18 mouse cellular contexts compared by ENCODE assay signal in genomic region chr1:180541251-180541650, GRCm38 (mm10). TPM values are rescaled to one million over a fixed set of nuclear protein-coding genes. Genes with fewer than 3 reads are reported as not detected.
DNase-seq lines count a peak whose midpoint lies in the region; ATAC-seq and TF ChIP-seq lines count a peak whose summit lies in the region.
"Had no signal": no experiment of that assay in that cellular context is flagged by ENCODE, and none has a peak within 500 bp of the region (broad histone marks: within the 10 kb centered on the region; RNA-seq: fewer than 3 reads in every experiment).

No protein-coding gene starts in this region.

- 29% methylated on average over 2 of the region's 2 CpGs for WGBS in intestine, embryonic 14.5 days
- 52% methylated on average over 2 of the region's 2 CpGs for WGBS in intestine, postnatal 0 days
- 49% methylated on average over 2 of the region's 2 CpGs for WGBS in neural tube, embryonic 13.5 days

- H3K9me3 ChIP-seq in intestine, embryonic 14.5 days (ENCODE audit: control insufficient read depth, low read length): no peaks in the 10 kb centered on the region
- no peaks in the 10 kb centered on the region for H3K9me3 ChIP-seq in intestine, postnatal 0 days (ENCODE audit: control insufficient read depth)
- H3K9me3 ChIP-seq in neural tube, embryonic 13.5 days: no peaks in the 10 kb centered on the region
- H3K9me3 ChIP-seq: forebrain, embryonic 15.5 days; heart, embryonic 13.5 days; intestine, embryonic 15.5 days; midbrain, embryonic 12.5 days had no signal

- no peaks in the 10 kb centered on the region for H3K36me3 ChIP-seq in intestine, embryonic 14.5 days (ENCODE audit: control insufficient read depth, insufficient read depth, low read length)
- no peaks in the 10 kb centered on the region for H3K36me3 ChIP-seq in intestine, postnatal 0 days (ENCODE audit: control insufficient read depth, insufficient read depth)
- H3K36me3 ChIP-seq in neural tube, embryonic 13.5 days: no peaks in the 10 kb centered on the region
- H3K36me3 ChIP-seq: forebrain, embryonic 15.5 days; heart, embryonic 13.5 days; intestine, embryonic 15.5 days; midbrain, embryonic 12.5 days had no signal

- no peak overlapping the region for H3K4me3 ChIP-seq in intestine, embryonic 14.5 days (ENCODE audit: low read depth, low read length)
- H3K4me3 ChIP-seq in intestine, postnatal 0 days (ENCODE audit: low read depth, low read length): no peak overlapping the region
- no peak overlapping the region for H3K4me3 ChIP-seq in neural tube, embryonic 13.5 days
- H3K4me3 ChIP-seq: forebrain, embryonic 15.5 days; heart, embryonic 13.5 days; intestine, embryonic 15.5 days; midbrain, embryonic 12.5 days had no signal

- H3K4me2 ChIP-seq in intestine, embryonic 14.5 days (ENCODE audit: low read length): no peak overlapping the region
- H3K4me2 ChIP-seq in intestine, postnatal 0 days (replicated peaks; ENCODE audit: low read depth): no peak overlapping the region
- no peak overlapping the region for H3K4me2 ChIP-seq in neural tube, embryonic 13.5 days
- H3K4me2 ChIP-seq: forebrain, embryonic 15.5 days; heart, embryonic 13.5 days; intestine, embryonic 15.5 days; midbrain, embryonic 12.5 days had no signal

- no peak for DNase-seq in intestine, embryonic 14.5 days (ENCODE audit: low spot score)
- no peak for DNase-seq in neural tube, embryonic 10.5 days (ENCODE audit: extremely low spot score, low spot score)
- DNase-seq in urinary bladder, postnatal 14 days (ENCODE audit: low spot score): no peak
- DNase-seq in kidney, adult 9 months: no peak
- DNase-seq: adrenal gland, postnatal 14 days; cerebellum, adult 11 months; gastrocnemius, postnatal 14 days; right cerebral cortex, postnatal 4 days; thymus, postnatal 14 days had no signal

- H3K27me3 ChIP-seq in intestine, embryonic 14.5 days (replicated peaks; ENCODE audit: control insufficient read depth, insufficient read depth, low read length): no peaks in the 10 kb centered on the region
- H3K27me3 ChIP-seq in intestine, postnatal 0 days (replicated peaks; ENCODE audit: control insufficient read depth, insufficient read depth, low read length): no peaks in the 10 kb centered on the region
- no peaks in the 10 kb centered on the region for H3K27me3 ChIP-seq in neural tube, embryonic 13.5 days
- H3K27me3 ChIP-seq: forebrain, embryonic 15.5 days; intestine, embryonic 15.5 days had no signal

- no peak for ATAC-seq in intestine, embryonic 14.5 days (replicated peaks; ENCODE audit: low FRiP score, low TSS enrichment, low read depth)
- ATAC-seq in intestine, postnatal 0 days: no peak
- ATAC-seq in neural tube, embryonic 13.5 days (ENCODE audit: low read depth): no peak
- ATAC-seq in neutrophil, adult 5-6 weeks (ENCODE audit: extremely low read depth, insufficient number of reproducible peaks, low FRiP score, poor library complexity, severe bottlenecking): peak; percentile 65
- no peak for ATAC-seq in cerebellum, adult (ENCODE audit: insufficient number of reproducible peaks, low FRiP score, low TSS enrichment)
- ATAC-seq: forebrain, embryonic 15.5 days had no signal

- peaks cover 11% of the 10 kb centered on the region for H3K4me1 ChIP-seq in intestine, embryonic 14.5 days (replicated peaks; ENCODE audit: control insufficient read depth, insufficient read depth, low read length)
- no peaks in the 10 kb centered on the region for H3K4me1 ChIP-seq in intestine, postnatal 0 days (replicated peaks; ENCODE audit: control insufficient read depth, insufficient read depth, low read length)
- peaks cover 8% of the 10 kb centered on the region for H3K4me1 ChIP-seq in neural tube, embryonic 13.5 days (replicated peaks)
- H3K4me1 ChIP-seq: intestine, embryonic 15.5 days had no signal

- no peak for TF ChIP-seq CTCF in intestine, postnatal 0 days (IDR thresholded peaks at IDR 0.05; ENCODE audit: low read depth)

- H3K27ac ChIP-seq in intestine, embryonic 14.5 days (ENCODE audit: low read depth): peak overlapping the region; percentile 62
- H3K27ac ChIP-seq in intestine, postnatal 0 days (ENCODE audit: low read depth, low read length): no peak overlapping the region
- H3K27ac ChIP-seq in neural tube, embryonic 13.5 days (replicated peaks): 0 out of 2 replicates have a peak overlapping the region, but pooled peaks have one; percentile 5
- H3K27ac ChIP-seq: forebrain, embryonic 15.5 days; heart, embryonic 13.5 days; intestine, embryonic 15.5 days; midbrain, embryonic 12.5 days had no signal

- H3K9ac ChIP-seq in intestine, embryonic 14.5 days (ENCODE audit: low read length): no peak overlapping the region
- no peak overlapping the region for H3K9ac ChIP-seq in intestine, postnatal 0 days (ENCODE audit: low read depth, low read length)
- H3K9ac ChIP-seq in neural tube, embryonic 13.5 days: no peak overlapping the region
- H3K9ac ChIP-seq: forebrain, embryonic 15.5 days; heart, embryonic 13.5 days; intestine, embryonic 15.5 days; midbrain, embryonic 12.5 days had no signal

RNA-seq across cellular contexts. Expression of gene Parp1, which starts 27.5 kb away (rescaled TPM):
- polyA plus RNA-seq in intestine, embryonic 14.5 days (2014; fragmentation: Nextera tagmentation; extraction: Ambion mirVana): 139 and 145 TPM in 2 replicates
- polyA plus RNA-seq in intestine, postnatal 0 days (2015; fragmentation: Nextera tagmentation; extraction: Ambion mirVana): 20.4 and 22.6 TPM in 2 replicates
- 114 TPM in 2 replicates for polyA plus RNA-seq in neural tube, embryonic 13.5 days (2015; fragmentation: Nextera tagmentation; extraction: Ambion mirVana)
- total RNA-seq in neutrophil, adult 5-6 weeks (2017): 195 and 202 TPM in 2 replicates

RNA-seq across cellular contexts. Expression of gene Stum, which starts 57.9 kb away (rescaled TPM):
- 1.7 and 1.9 TPM in 2 replicates for polyA plus RNA-seq in intestine, embryonic 14.5 days (2014; fragmentation: Nextera tagmentation; extraction: Ambion mirVana)
- polyA plus RNA-seq in intestine, postnatal 0 days (2015; fragmentation: Nextera tagmentation; extraction: Ambion mirVana): 2.6 and 2.7 TPM in 2 replicates
- polyA plus RNA-seq in neural tube, embryonic 13.5 days (2015; fragmentation: Nextera tagmentation; extraction: Ambion mirVana): 5.5 and 5.6 TPM in 2 replicates
- total RNA-seq in neutrophil, adult 5-6 weeks (2017): 0.12 and 0.70 TPM in 2 replicates
- polyA plus RNA-seq: liver, embryonic 16.5 days had no signal
